Mouse (Mus musculus) spleen, adult 2 months (tissue): ENCODE measurements around the gene Krt5.

ENCODE experiments used
- CTCF ChIP-seq: fragments of 200-500 bp; IDR thresholded peaks from 2 replicates; pipeline ENCODE4 v1.5.1; 2011; ENCODE audit warnings: mild to moderate bottlenecking, inconsistent platforms; ENCODE audit not compliant: insufficient read depth, insufficient read length, insufficient replicate concordance; ENCODE audit errors: extremely low read depth
- POLR2A ChIP-seq: fragments of 200-500 bp; IDR thresholded peaks from 2 replicates; pipeline ENCODE4 v1.6.1; 2011; ENCODE audit warnings: low read depth, low read length, inconsistent platforms

GRCm38 (mm10) chr15:101712720-101713119 is at the start of gene Krt5:
- TF ChIP-seq CTCF: no peak
- no peak for TF ChIP-seq POLR2A
